Mouse (Mus musculus): ENCODE results near the gene Lrrtm3.

Lrrtm3 gene

GRCm38 (mm10) chr10:64089680-64090460 lies at the start of gene Lrrtm3:
Lrrtm3 (minus strand) TSS chr10:64090277.
- DNase-seq (ENCODE audit: low read depth, low spot score): peak; percentile 63

DNA sequence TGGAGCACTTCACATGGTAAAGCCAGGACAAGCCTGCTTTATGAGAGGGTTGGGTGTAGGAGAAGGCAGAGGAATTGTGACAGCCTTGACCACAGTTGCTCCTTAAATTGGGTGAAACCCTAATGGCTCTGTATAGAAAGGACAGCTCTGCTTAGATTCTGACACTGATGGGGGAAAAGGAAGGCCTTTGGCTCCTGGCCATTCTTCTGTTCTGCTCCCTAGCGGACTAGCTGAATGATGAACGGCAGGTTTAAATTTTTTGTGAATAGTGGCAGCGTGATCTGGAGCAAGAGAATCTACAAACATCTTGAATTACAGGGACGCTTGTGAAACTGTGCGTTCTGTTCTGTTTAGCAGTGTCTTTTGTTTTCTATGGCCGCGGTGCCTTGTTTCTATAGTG lies 45.4 kb upstream of the Lrrtm3 start:
- no peak for DNase-seq (ENCODE audit: low read depth, low spot score)

DNA sequence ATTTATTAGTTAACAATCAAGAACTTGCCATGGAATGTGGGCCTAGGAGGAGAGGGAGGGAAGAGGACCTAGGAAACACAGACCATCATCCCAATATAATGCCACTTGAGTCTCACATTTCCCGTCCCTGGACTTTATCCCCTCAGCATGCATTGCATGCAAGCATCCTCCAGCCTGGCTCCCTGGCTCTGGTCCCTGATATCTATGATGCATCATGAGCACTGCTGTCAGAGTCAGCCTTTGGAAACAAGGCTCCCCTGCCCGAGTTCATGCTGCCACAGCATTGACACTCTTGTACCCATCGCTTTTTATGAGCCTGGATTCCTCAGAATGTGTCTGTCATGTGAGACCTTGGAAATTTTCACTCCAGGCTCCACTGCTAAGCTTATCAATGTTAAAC lies 43.4 kb upstream of the Lrrtm3 start:
- DNase-seq (ENCODE audit: low read depth, low spot score): no peak

DNA sequence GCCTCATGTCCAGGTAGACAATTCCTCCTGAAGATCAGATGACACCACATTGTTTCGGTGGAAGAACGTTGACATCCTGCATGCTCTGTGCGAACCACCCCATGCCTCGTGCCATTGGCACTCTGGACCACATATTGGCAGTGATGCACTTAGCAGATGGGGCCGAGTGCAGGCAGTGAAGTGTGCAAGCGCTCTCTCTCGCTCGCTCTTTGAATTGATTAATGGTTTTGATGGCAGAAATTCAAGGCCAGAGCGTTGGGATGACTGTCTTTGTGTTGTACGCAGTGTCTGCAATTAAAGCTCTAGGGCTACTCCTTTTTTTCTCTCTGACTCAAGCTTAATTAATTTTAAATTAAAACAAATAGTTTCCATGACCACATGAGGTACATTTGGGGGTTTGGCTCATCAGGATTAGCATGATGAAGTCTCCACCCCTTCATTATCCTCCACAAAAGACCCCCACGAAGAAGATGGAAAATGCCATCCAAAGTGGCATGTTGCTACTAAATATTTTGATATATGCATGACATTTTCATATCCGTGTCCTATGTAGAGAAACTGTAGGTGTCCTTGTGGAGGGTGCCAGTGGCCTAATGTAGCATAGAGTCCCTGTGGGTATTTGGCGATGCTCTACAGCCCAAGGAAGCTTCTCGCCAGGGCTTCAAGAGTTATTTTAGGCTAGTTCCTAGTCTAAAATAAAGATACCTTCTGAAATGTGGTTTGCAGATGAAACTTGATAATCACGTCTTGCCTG lies 40.5 kb upstream of the Lrrtm3 start:
- DNase-seq (ENCODE audit: low read depth, low spot score): no peak

DNA sequence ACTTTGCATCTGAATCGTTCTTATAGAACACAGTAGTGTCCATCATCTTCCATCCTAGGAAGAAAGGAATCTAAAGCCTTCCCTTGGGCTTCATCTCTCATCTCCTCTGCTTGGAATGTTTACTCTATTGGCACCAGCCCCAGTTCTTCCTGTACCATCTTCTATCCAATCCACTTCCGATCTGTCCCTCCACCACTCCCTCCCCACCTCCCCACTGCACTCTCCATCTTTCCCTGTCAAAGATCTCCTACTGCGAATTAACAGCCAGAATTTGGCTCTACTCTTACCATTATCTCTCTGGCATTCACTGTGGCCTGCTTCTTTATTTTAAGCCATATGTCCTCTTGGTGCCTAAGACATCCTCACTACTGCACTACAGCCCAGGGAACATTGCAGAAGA lies 28.8 kb upstream of the Lrrtm3 start:
- no peak for DNase-seq (ENCODE audit: low read depth, low spot score)

- DNase-seq (ENCODE audit: low read depth, low spot score): no peak
These were observed 25.2 kb upstream of the Lrrtm3 start for GRCm38 (mm10) chr10:64115246-64115645.

- no peak for DNase-seq (ENCODE audit: low read depth, low spot score)
These were observed 6.5 kb upstream of the Lrrtm3 start for GRCm38 (mm10) chr10:64096532-64096931.

GRCm38 (mm10) chr10:64088774-64089460 lies 1.2 kb downstream of the Lrrtm3 start:
- no peak for DNase-seq (ENCODE audit: low read depth, low spot score)

GRCm38 (mm10) chr10:64087936-64088773 lies 1.9 kb downstream of the Lrrtm3 start:
- no peak for DNase-seq (ENCODE audit: low read depth, low spot score)

DNA sequence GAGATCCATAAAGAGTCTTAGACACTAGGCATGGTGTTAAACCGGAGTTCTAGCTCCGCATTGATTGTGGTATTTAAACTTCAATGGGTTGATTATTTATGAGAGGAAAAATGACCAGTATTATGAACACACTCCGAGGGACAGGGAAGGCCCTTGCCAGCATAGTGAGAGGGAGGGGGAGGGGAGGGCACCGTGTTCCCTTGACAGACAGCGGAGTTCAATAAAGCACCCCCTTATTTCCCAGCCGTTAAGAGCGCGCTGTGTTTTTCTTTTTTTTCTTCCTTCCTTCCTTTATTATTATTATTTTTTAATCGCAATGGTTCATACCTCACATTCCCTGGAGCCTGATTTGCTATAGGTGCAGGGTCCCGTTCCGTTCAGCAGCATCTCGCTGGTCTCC lies 2.6 kb downstream of the Lrrtm3 start:
- no peak for DNase-seq (ENCODE audit: low read depth, low spot score)

DNA sequence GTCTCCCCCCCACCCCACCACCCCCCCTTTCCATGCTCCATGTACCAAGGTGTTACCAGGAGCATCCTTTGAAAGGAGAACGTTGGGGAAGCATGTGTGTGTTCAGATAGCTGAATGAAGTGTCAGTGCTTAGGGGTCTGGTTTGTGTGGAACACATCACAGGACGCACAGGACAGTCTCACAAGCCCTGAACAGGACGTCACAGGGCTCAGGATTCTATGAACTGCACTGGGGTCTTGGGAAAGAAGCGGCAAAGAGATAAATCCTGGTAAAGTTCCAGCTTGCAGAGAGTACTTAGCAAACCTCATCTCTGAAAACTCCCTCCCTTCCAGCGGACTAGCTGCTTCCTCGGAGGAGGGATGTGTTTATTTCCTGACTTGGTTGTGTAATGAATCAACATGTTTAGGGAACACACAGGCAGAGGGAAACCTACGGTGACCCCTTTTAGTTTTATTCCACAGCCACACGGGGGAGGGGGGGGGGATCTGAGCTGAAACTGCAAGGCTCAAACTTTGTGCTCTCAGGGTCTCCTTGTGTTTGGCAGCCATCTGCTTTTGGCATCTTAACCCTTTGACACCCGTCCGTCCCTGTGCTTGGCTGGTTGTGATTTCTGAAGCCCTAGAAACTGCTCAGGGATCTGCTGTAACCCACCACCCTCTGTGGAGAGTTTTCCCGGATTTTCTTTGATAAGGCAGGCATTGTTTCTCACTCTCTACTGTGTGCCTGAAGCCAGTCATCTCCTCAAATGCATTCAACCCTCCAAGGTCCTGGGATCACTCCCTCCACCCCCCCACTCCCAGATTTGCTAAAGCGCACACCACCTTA lies 3.3 kb downstream of the Lrrtm3 start:
- DNase-seq (ENCODE audit: low read depth, low spot score): no peak

- no peak for DNase-seq (ENCODE audit: low read depth, low spot score)
These were observed 3.9 kb downstream of the Lrrtm3 start for GRCm38 (mm10) chr10:64086183-64086566.

DNA sequence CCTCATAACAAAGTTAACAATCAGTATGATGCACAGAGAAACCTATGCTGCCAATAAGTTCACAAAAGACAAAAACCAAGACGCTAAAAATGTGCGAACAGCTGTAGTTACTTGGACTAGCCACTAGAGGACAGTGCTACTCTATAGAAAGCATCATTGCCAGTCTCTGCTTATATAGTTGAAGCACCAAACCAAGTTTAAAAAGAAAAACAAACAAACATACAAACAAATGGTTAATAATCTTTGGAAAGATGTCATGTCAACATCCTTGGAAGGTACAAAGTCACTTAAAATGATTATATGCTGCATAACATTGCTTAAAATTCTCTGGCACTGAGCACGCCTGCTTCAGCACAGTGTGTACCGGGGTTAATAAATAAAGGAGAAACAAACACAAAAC lies 5.6 kb downstream of the Lrrtm3 start:
- no peak for DNase-seq (ENCODE audit: low read depth, low spot score)

GRCm38 (mm10) chr10:64083813-64084212 lies 6.3 kb downstream of the Lrrtm3 start:
- no peak for DNase-seq (ENCODE audit: low read depth, low spot score)

DNA sequence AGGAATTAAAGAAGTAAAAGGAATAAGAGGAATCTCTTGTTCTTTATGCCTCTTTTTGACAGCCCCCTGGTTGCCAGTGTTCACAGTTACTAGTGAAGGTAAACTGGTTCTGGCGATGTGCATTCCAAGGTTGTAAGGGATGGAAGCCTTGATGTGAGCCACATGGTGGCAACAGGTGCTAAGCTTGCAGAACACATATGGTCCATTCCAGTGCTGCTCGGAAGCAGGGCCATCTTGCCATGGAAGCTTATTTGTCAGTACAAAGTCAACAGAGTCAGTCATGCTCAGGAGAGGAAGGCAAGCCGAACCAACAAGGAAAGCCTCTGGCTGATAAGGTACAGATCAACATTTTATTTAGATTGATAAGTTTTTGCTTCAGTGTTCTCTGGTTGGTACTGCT lies 7.7 kb downstream of the Lrrtm3 start:
- no peak for DNase-seq (ENCODE audit: low read depth, low spot score)

DNA sequence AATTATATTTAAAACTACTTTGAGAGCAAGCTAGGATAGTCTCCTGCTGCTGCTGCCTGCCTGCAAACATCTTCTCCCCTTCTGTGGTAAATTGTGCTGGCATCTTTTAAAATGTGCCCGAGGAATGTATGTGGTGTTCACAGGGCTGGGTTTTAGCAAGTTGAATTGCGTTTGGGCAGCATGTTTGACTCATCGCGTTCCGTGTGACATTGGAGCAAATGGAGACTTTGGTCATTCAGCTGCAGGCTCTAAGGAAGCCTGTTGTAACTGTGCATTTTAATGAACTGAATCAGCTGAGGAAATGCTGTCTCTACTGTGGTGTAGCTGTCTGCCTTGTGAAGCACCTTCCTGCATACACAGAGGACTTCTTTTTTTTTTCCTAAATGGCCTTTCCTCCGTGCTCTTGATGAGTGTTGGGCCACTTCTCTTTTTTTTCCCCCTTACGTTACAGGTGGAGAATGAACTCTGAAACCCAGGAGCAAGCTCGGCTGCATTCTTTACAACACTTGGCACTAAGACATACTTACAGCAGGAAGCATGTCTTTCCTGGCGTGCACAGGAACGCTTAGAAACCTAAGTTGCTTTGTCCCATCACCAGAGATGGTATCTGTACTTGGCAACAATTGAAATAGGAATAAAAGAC lies 13.5 kb downstream of the Lrrtm3 start:
- no peak for DNase-seq (ENCODE audit: low read depth, low spot score)

DNA sequence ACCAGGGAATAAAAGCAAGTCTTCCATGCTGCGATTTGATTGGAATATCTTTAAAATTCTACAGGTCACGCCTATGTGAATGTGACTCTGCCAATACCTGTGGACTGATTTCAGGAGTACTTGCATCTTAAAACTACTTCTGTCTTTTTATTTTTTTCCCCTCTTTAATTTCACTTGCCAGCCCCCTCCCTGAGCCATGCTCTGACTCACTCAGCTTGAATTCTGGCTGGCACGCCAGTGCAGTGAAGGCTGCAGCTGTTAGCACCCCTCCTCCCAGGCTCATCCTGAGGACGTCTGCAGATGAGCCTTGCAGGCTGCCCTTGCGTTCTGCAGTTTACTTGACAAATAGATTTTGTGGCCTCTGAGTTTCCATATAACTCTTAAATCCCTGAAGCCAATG lies 14.1 kb downstream of the Lrrtm3 start:
- DNase-seq (ENCODE audit: low read depth, low spot score): no peak

DNA sequence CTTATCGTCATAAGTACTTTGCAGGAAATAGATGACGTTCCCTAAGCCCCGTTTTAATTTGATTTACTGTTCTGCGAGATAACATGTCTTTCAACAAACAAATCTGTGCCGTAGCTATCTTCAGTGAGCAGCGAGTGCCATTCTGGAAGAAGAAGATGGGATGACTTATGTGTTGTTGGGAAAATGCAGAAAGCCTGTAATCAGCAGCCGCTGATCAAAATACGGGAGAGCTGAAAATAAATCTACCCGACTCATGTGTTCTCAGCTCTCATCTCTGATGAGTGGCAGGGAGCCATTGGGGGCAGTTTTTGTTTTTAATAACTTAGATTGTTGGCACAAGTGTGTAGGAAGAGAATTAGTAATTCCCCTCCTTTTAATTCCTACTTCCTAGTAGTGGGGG lies 26.4 kb downstream of the Lrrtm3 start:
- DNase-seq (ENCODE audit: low read depth, low spot score): no peak

- no peak for DNase-seq (ENCODE audit: low read depth, low spot score)
These were observed 40.1 kb downstream of the Lrrtm3 start for GRCm38 (mm10) chr10:64049946-64050345.

DNA sequence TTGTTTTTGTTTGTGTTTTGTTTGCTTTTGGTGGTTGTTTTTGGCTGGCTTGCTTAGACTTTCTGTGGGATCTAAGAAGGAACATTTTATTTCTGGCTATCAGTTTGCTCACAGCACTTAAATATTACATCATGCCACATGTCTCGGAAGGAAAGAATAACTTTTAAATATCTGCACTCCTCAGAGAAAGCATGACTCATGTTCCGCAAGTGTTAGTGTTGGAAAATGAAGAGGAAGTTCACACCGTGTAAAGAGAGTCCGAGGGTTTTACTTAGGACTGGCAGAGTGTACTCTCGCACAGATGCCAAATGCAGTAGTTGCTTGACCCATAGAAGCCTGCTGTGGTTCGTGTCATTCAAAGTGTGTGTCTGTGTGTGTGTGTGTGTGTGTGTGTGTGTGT lies 40.9 kb downstream of the Lrrtm3 start:
- DNase-seq (ENCODE audit: low read depth, low spot score): no peak

All from embryo, embryonic 11.5 days (tissue).